Mouse (Mus musculus): ENCODE data around the gene Tap2.
"Not testable (repeated sequence)": the region's sequence is repeated elsewhere in the genome, so short reads cannot be mapped to it uniquely, and the experiment has no call there.

GRCm38 (mm10) chr17:34220401-34220800 lies 17.1 kb downstream of the Tap2 start:
- not testable (repeated sequence) for TF ChIP-seq CTCF (conservative IDR thresholded peaks at IDR 0.05; ENCODE audit: low read length); NANOG (IDR thresholded peaks at IDR 0.05; ENCODE audit: borderline replicate concordance, low read length); POU5F1 (IDR thresholded peaks at IDR 0.05; ENCODE audit: borderline replicate concordance, low read length)

Measured in E14TG2a.4 (cell line).